Mouse (Mus musculus) urinary bladder, adult 18-20 months (tissue): ENCODE results near the gene Gm27029.
"Not testable (repeated sequence)": the region's sequence is repeated elsewhere in the genome, so short reads cannot be mapped to it uniquely, and the experiment has no call there.

Experiments used
- DNase-seq, 2 experiments: peaks; one replicate each; pipeline ENCODE4 v3.0.0; 2022; ENCODE audit warnings: low spot score in 2 of 2, mixed read lengths in 2 of 2

The Gm27029 gene

GRCm38 (mm10) chr11:101420148-101420547, 4.4 kb downstream of the Gm27029 start:
- no peak for DNase-seq

GRCm38 (mm10) chr11:101419610-101420009, 5.0 kb downstream of the Gm27029 start:
- no peak for DNase-seq

DNA sequence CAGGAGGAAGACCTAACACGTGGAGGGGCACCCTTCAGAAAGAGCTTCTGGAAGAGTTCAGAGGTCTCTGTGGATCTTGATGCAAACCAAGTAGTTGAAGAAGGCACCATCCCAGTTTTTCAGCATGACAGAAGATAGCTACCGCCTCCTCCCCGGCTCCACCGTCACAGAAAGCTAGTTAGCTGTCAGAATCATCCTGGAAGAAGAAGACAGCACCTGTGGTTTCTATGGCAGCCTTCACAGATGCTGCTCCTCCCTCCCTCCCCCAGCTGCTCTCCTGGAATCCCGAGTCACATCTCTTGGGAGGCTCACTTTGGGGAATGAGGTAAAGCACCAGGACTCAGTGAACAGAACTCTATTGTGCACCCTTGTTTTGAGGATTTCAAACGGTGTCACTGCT, 5.6 kb downstream of the Gm27029 start:
- no peak for DNase-seq

- peak; percentile 74 to 90 for DNase-seq
Measured at GRCm38 (mm10) chr11:101417101-101417855, 7.3 kb downstream of the Gm27029 start, which contains the start of gene Aarsd1. TSS of gene Aarsd1 (minus strand) at chr11:101417615.

GRCm38 (mm10) chr11:101416433-101417100, 8.0 kb downstream of the Gm27029 start:
- DNase-seq = no peak

DNA sequence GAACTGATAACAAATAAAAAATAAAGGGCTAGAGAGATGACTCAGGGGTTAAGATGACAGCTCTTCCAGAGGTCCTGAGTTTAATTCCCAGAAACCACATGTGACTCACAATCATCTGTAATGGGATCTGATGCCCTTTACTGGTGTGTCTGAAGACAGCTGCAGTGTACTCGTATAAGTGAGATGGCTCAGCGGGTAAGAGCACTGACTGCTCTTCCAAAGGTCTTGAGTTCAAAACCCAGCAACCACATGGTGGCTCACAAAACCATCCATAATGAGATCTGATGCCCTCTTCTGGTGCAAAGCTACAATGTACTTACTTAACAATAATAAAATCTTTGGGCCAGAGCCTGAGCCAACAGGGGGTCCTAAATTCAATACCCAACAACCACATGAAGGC, 9.3 kb downstream of the Gm27029 start:
- no peak for DNase-seq

- peak; percentile 41 for DNase-seq
Measured at GRCm38 (mm10) chr11:101395110-101395509, 29.5 kb downstream of the Gm27029 start.

DNA sequence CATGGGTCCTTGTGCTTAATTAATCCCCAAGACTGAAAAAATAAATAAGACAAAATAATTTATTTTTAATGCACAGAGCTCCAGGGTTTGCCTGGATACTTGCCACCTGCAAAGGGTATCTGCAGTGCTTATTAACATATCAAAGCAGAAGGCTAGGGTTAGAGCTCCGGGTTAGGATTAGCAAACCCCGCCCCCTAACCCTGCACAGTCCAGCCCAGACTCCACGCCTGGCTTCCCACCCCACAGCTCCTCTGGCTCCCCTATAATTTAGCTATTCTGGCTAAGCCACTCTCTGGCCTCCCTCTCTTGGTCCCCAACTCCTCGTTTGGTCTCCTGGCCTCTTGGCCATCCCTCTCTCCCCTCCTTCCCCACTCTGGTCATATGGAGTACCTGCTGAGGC, 42.8 kb downstream of the Gm27029 start:
- DNase-seq = no peak

DNA sequence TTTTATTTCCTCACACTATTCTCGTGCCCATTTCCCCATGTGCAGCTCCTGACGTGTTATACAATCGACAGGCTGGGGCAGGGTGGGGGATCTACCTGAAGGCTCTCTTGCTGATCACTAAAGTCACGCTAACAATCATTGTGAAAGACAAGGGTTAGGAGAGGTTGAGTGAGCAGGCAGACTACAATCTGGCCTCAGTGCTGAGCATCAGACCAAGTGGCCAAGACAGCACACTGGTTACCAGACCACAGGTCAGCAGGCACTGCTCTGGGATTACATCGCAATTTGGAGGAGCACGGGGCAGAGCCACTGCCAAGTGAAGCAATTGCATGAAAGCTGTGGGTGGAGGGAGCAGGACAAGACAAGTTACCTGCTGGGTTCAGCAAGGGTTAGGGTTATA, 45.7 kb downstream of the Gm27029 start:
- DNase-seq = no peak

DNA sequence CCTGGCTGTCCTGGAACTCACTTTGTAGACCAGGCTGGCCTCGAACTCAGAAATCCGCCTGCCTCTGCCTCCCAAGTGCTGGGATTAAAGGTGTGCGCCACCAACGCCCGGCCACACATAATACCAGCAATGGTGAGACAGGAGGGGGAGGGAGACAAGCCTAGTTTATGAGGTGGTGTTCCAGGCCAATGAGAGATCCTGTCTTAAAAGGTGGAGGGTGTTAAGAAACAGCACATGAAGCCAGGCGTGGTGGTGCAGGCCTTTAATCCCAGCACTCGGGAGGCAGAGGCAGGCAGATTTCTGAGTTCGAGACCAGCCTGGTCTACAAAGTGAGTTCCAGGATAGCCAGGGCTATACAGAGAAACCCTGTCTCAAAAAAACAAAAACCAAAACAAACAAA, 46.4 kb downstream of the Gm27029 start:
- DNase-seq = not testable (repeated sequence)

DNA sequence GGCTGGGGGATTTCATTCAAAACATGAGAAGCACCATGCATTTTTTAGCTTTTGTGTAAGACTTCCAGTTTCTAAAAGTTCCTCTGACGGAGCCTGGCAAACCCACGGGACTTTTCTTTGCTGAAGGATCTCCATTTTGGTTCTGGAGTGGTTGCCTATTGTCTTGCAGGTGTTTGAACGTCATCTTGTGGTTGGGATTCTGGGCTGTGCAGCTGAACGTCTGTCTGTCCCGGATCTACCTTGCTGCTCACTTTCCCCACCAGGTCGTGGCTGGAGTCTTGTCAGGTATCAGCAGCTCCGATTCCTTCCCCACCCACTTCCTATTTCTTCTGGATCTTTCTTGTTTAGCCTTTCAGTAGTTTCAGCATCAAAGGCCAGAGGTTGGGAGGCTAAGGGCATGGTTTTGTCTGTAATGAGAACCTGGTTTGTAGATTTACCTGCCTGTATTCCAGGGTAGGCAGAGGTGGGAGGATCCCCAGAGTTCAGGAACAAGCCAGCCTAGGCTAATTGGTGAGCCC, 50.1 kb downstream of the Gm27029 start:
- no peak for DNase-seq

GRCm38 (mm10) chr11:101370141-101370540, 54.5 kb downstream of the Gm27029 start:
- no peak for DNase-seq

- no peak for DNase-seq
Measured at GRCm38 (mm10) chr11:101367326-101367935, 57.2 kb downstream of the Gm27029 start, which contains the start of gene G6pc. TSS of gene G6pc (plus strand) at chr11:101367561.

DNA sequence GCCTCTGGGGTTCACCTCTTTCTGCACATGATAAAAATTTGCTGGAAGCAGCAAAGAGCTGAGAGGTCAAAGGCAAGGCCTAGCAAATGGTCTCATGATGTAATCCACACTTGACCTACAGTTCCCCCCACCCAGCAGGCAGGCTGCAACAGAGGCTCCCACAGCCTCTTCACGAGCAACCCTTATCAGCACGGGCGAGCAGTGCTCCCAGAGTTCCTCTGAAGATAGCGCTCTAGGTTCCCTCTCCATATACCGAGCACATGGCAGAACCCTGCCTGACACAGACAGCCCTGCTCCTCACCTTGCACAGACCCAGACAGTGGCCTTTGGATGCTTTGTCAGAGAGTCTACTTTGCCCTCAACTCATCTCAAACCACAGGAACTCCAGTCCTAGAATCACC, 60.1 kb downstream of the Gm27029 start:
- DNase-seq = no peak

DNA sequence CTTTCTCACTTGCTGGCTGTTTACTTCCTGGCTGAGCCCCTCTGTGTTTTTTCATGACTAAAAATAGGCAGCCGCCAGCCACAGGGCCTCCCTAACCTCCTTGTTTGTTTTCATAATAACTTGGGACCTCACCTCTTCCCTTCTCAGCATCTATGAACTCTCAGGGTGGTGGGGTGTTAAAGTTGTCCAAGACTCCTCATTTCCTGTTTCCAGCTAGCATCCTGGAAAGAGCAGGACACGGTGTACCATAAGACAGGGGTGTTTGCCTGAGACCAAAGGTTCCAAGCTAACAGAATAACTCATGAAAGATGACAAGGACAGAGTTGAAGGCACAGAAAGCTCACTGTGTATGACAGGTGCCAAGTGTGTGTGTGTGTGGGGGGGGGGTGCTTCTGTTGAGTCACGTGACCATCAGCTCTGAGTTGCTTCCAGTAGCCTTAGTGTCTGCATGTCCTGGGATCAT, 63.9 kb downstream of the Gm27029 start:
- no peak for DNase-seq

DNA sequence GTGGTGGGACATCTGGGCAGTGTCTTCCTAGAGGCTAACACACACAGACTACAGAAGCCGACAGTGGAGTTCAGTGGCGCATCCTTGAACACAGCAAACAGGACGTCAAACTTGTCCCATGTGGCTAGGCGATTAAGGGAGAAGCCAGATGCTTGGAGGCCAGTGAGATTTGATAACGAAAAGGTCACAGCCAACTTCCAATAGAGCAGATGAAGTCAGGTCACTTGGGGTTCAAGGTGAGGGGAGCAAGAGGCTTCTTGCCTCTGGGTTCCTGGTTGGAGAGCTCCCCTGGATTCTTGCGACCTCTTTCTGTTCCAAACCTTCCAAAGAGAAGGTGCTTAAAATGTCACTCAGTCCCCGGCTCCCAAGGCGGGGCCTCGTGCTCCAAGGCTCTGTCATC, 64.8 kb downstream of the Gm27029 start:
- no peak for DNase-seq

- DNase-seq = no peak
Measured at GRCm38 (mm10) chr11:101357505-101358182, 67.0 kb downstream of the Gm27029 start.
